Mouse (Mus musculus) adrenal gland, postnatal 14 days (tissue): Measurements from ENCODE around the gene U2af1l4. TPM values are rescaled to one million over a fixed set of nuclear protein-coding genes. Genes with fewer than 3 reads are reported as not detected.
A peak's percentile ranks its signal among the peaks of the same experiment; 100 is the strongest.

Source experiments
- DNase-seq: peaks from one replicate; pipeline ENCODE4 v3.0.0; 2021; ENCODE audit warnings: mixed read lengths
- microRNA-seq, 2 experiments: library from miRNA; unstranded; fragments of <30 nt; microRNA quantifications; one replicate each; pipeline ENCODE4 v1.2.0; 2021
- total RNA-seq: library from RNA; stranded (reverse); gene quantifications from 2 replicates; pipeline ENCODE4 v1.2.3, GENCODE M21; 2021

U2af1l4 gene
- total RNA-seq, 1 experiment from 2014 or later, result 60.3 TPM

DNA sequence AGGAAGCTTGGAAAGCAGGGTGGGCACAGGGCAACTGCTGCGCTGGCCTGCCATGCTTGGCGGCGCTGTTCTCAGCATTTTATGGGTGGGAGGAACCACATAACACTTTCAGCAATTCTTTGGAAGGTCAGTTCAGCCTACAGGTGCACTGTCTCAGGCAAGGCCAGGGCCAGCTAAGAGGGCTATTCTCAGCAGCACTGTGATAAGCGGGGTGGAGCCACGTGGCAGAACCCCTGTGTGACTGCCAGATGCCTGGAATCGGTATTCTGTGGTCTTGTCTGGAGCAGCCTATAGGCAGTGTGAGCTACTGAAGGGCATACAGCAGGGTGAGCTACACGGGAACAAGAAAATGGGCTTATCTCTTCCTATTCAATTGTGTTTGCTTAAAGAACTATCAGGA lies 46.9 kb downstream of the U2af1l4 start:
- DNase-seq, result no peak

- DNase-seq, result no peak
Measured at GRCm38 (mm10) chr7:30612654-30613402, 49.7 kb downstream of the U2af1l4 start, which contains the start of gene Upk1a. Gene Upk1a (minus strand): TSS chr7:30612847.

GRCm38 (mm10) chr7:30613529-30614112 lies 50.5 kb downstream of the U2af1l4 start:
- peak; percentile 83 for DNase-seq

DNA sequence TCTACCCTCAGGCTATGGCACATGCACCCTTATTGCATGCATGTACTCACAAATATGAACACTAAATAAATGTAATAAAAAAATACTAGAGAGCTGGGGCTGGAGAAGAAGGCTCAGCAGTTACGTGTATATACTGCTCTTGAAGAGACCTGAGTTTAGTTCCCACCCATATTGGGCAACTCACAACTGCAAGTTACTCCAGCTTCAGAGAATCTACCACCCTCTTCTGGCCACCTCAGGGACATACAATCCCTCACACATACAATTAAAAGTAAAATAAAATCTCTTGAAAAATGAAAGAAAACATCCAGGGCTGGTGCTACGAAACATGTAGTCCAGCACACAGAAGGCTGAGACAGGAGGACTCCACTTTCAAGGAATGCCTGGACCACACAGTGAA lies 51.4 kb downstream of the U2af1l4 start:
- DNase-seq, result no peak

Small RNA genes within 50 kb of the gene (microRNA-seq; reads per million reads assigned to microRNA genes)
- 1.1 to 2.6 reads per million in 2 experiments for gene Gm38670
- gene Mir3569, result 0 to 0.43 reads per million in 2 experiments

Other genes with a start within 250 kb of the U2af1l4 start
- 23.5 and 30.2 TPM in 2 replicates for gene Syne4, start 248.5 kb upstream of the U2af1l4 start, total RNA-seq
- 2.2 and 3.6 TPM in 2 replicates for gene E130208F15Rik, start 241.6 kb upstream of the U2af1l4 start, total RNA-seq
- 15.0 and 19.6 TPM in 2 replicates for gene Sdhaf1, start 239.4 kb upstream of the U2af1l4 start, total RNA-seq
- gene Lrfn3, start 200.5 kb upstream of the U2af1l4 start, total RNA-seq, result 15.6 and 16.2 TPM in 2 replicates
- gene Tyrobp, start 149.5 kb upstream of the U2af1l4 start, total RNA-seq, result 19.9 and 30.9 TPM in 2 replicates
- gene Hcst, start 143.4 kb upstream of the U2af1l4 start, total RNA-seq, result 7.1 TPM in 1 of 2 replicates, not detected in the other
- gene Nfkbid, start 141.6 kb upstream of the U2af1l4 start, total RNA-seq, result 2.8 and 3.9 TPM in 2 replicates
- 21.3 and 28.3 TPM in 2 replicates for gene Aplp1, start 117.8 kb upstream of the U2af1l4 start, total RNA-seq
- not detected in 2 replicates for gene Kirrel2, start 105.6 kb upstream of the U2af1l4 start, total RNA-seq
- 0.11 TPM in 1 of 2 replicates, not detected in the other for gene Nphs1, start 105.0 kb upstream of the U2af1l4 start, total RNA-seq
- 2.6 and 33.4 TPM in 2 replicates for gene Prodh2, start 69.7 kb upstream of the U2af1l4 start, total RNA-seq
- gene Arhgap33, start 28.2 kb upstream of the U2af1l4 start, total RNA-seq, result 8.3 and 8.9 TPM in 2 replicates
- gene Hspb6, start 11.1 kb upstream of the U2af1l4 start, total RNA-seq, result 24.2 and 29.4 TPM in 2 replicates
- gene Proser3, start 11.0 kb upstream of the U2af1l4 start, total RNA-seq, result 7.6 and 9.2 TPM in 2 replicates
- gene Lin37, start 3.5 kb upstream of the U2af1l4 start, total RNA-seq, result 41.6 and 46.3 TPM in 2 replicates
- 3.8 and 4.6 TPM in 2 replicates for gene Gm49396, start within 50 bp of the U2af1l4 start, total RNA-seq
- gene Psenen, start 326 bp downstream of the U2af1l4 start, total RNA-seq, result 117 and 125 TPM in 2 replicates
- gene Igflr1, start 2.1 kb downstream of the U2af1l4 start, total RNA-seq, result 5.1 and 7.8 TPM in 2 replicates
- 45.7 and 54.0 TPM in 2 replicates for gene Kmt2b, start 25.4 kb downstream of the U2af1l4 start, total RNA-seq
- gene Zbtb32, start 35.6 kb downstream of the U2af1l4 start, total RNA-seq, result 0.85 and 1.1 TPM in 2 replicates
- gene Upk1a, start 49.5 kb downstream of the U2af1l4 start, total RNA-seq, result 0.22 and 0.45 TPM in 2 replicates
- gene Cox6b1, start 62.9 kb downstream of the U2af1l4 start, total RNA-seq, result 3,197 and 3,382 TPM in 2 replicates
- gene Etv2, start 72.6 kb downstream of the U2af1l4 start, total RNA-seq, result not detected in 2 replicates
- 78.2 and 81.2 TPM in 2 replicates for gene Rbm42, start 87.0 kb downstream of the U2af1l4 start, total RNA-seq
- 10.4 and 11.9 TPM in 2 replicates for gene Haus5, start 101.7 kb downstream of the U2af1l4 start, total RNA-seq
- not detected in 2 replicates for gene Pmis2, start 108.3 kb downstream of the U2af1l4 start, total RNA-seq
- gene 2200002J24Rik, start 135.6 kb downstream of the U2af1l4 start, total RNA-seq, result 1.4 and 3.4 TPM in 2 replicates
- 3.0 TPM in 2 replicates for gene Atp4a, start 148.9 kb downstream of the U2af1l4 start, total RNA-seq
- 215 and 242 TPM in 2 replicates for gene Tmem147, start 166.2 kb downstream of the U2af1l4 start, total RNA-seq
- not detected in 2 replicates for gene Gapdhs, start 180.4 kb downstream of the U2af1l4 start, total RNA-seq
- gene Sbsn, start 188.2 kb downstream of the U2af1l4 start, total RNA-seq, result 76.3 and 82.7 TPM in 2 replicates
- gene Dmkn, start 200.5 kb downstream of the U2af1l4 start, total RNA-seq, result 2.2 and 3.5 TPM in 2 replicates
- 1.3 and 2.1 TPM in 2 replicates for gene Krtdap, start 224.6 kb downstream of the U2af1l4 start, total RNA-seq